Mouse (Mus musculus) liver, postnatal 0 days (tissue): Measurements from ENCODE around the gene Tmco1. TPM values are rescaled to one million over a fixed set of nuclear protein-coding genes. Genes with fewer than 3 reads are reported as not detected.

ENCODE experiments used
- ATAC-seq: fragments of 200-750 bp; cut with Nextera tagmentation; 2 replicates; pipeline ENCODE4 v1.8.0; 2017; ENCODE audit warnings: mild to moderate bottlenecking, moderate library complexity
- DNase-seq: peaks from one replicate; pipeline ENCODE4 v3.0.0-alpha.2; 2016
- H3K27ac ChIP-seq: fragments of 300-500 bp; sonication (generic); 2 replicates; pipeline ENCODE4 v1.5.1; 2014; ENCODE audit warnings: antibody characterized with exemption, moderate library complexity, mild to moderate bottlenecking, low read depth
- H3K27me3 ChIP-seq: fragments of 300-500 bp; sonication (generic); 2 replicates; pipeline ENCODE4 v1.6.1; 2014; ENCODE audit warnings: low read length, control low read depth, mixed read lengths; ENCODE audit not compliant: insufficient read depth
- H3K36me3 ChIP-seq: fragments of 300-500 bp; sonication (generic); replicated peaks from 2 replicates; pipeline ENCODE4 v1.6.1; 2014; ENCODE audit warnings: mild to moderate bottlenecking, control low read depth, low read length, moderate library complexity, mixed read lengths; ENCODE audit not compliant: insufficient read depth
- H3K4me1 ChIP-seq: fragments of 300-500 bp; sonication (generic); 2 replicates; pipeline ENCODE4 v1.6.1; 2014; ENCODE audit warnings: antibody characterized with exemption, mild to moderate bottlenecking, control low read depth; ENCODE audit not compliant: insufficient read depth
- H3K4me2 ChIP-seq: fragments of 300-500 bp; sonication (generic); 2 replicates; pipeline ENCODE4 v1.6.1; 2014; ENCODE audit warnings: low read depth, mild to moderate bottlenecking, low read length, moderate library complexity, mixed read lengths
- H3K4me3 ChIP-seq: fragments of 300-500 bp; sonication (generic); 2 replicates; pipeline ENCODE4 v1.5.1; 2014; ENCODE audit warnings: low read depth, low read length
- H3K9ac ChIP-seq: fragments of 300-500 bp; sonication (generic); replicated peaks from 2 replicates; pipeline ENCODE4 v1.6.1; 2014; ENCODE audit warnings: mild to moderate bottlenecking, moderate library complexity
- H3K9me3 ChIP-seq: fragments of 300-500 bp; sonication (generic); 2 replicates; pipeline ENCODE4 v1.6.1; 2016; ENCODE audit warnings: mild to moderate bottlenecking, control low read depth, low read length, mixed read lengths
- CTCF ChIP-seq: sonication (generic); IDR thresholded peaks from 2 replicates; pipeline ENCODE4 v1.5.1; 2016; ENCODE audit warnings: antibody characterized with exemption, low read depth
- EP300 ChIP-seq: IDR thresholded peaks from 2 replicates; pipeline ENCODE4 v1.6.1; 2016; ENCODE audit warnings: antibody characterized with exemption, low read depth, mild to moderate bottlenecking
- WGBS: fragments of 180-500 bp; shearing (Covaris S2); extraction: QIAGEN DNeasy Blood & Tissue Kit; methylation state at CpG from one replicate; pipeline ENCODE4 v1.1.7; 2014; ENCODE audit not compliant: insufficient replicate concordance; 5-methylcytosine and 5-hydroxymethylcytosine counted together
- polyA plus RNA-seq: library from polyadenylated mRNA; unstranded; fragments of >200 nt; fragmentation: Nextera tagmentation; extraction: Ambion mirVana; gene quantifications from 2 replicates; pipeline ENCODE4 v1.2.1, GENCODE M21; 2015

Gene Tmco1
- polyA plus RNA-seq, 1 experiment from 2014 or later = 54.6 TPM

DNA sequence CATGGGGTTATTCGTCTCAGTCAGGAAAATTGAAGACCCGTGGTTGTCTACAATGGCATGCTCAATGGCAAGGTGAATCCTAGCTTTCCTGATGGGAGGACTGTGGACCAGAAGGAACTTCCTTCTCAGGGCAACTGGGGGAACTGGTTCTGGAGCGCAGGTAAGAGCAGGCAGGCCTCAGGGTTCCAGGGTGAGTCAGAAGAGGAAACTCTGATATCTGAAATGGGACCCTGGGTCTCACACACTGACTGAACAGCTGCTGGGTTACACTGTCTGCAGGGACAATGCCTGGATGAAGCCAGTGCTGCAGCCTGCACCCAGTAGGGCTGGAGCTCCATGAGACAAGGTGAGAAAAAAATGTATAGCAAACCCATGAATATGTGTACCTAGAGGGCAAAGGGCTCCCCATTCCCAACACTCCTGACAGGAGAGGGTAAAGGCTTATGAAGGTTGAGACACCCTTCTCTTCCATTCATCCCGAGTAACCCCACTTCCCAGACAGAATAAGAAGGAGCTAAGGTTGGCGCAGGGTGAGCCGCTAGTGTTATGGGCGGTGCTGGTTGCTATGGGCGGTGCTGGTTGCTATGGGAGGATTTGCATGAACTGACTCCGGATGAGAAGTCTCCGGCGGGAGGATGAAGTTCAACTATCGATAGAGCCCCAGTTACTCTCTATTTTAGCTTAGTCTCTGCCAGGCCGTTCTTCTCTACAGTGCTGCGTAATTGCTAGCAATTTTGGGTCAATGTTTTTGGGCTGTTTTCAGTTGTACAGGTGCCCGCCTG is 66.0 kb downstream of the Tmco1 start:
- H3K9ac ChIP-seq = peak overlapping the region; percentile 52
- peak overlapping the region; percentile 21 for H3K4me3 ChIP-seq
- H3K27ac ChIP-seq = peak overlapping the region; percentile 91
- 30% methylated on average over 15 of the region's 15 CpGs for WGBS
- peaks cover 16% of the 10 kb centered on the region for H3K4me1 ChIP-seq
- H3K4me2 ChIP-seq = peak overlapping the region; percentile 68
- ATAC-seq (peak; percentile 82), DNase-seq (peak; percentile 92)
- H3K36me3 ChIP-seq = peaks cover 36% of the 10 kb centered on the region
- H3K27me3 ChIP-seq = no peaks in the 10 kb centered on the region
- no peaks in the 10 kb centered on the region for H3K9me3 ChIP-seq
- TF ChIP-seq EP300 (no peak), CTCF (no peak)

DNA sequence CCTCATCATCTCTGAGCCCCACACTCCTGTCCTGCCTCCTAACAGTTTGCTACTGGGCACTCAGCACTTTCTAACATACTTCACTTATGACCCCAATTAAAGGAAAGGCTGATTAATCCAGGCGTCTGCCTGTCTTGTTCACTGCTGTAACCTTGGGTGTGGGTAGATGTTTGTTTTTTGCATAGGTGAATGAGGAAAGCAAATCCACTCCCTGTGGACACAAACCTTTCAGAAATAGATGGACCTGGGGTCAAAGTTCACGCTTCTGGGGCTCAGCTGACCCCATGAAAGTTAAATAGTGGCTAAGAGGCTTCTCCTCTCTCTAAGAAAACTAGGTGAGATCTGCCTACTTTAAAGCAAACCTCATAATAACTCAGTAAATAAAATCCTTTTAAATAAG is 66.8 kb downstream of the Tmco1 start:
- no peak for TF ChIP-seq CTCF
- TF ChIP-seq EP300 = 0 out of 2 replicates have a peak, but pooled peaks have one; percentile 23
- no peaks in the 10 kb centered on the region for H3K27me3 ChIP-seq
- peak overlapping the region; percentile 91 for H3K27ac ChIP-seq
- peak overlapping the region; percentile 68 for H3K4me2 ChIP-seq
- peak overlapping the region; percentile 52 for H3K9ac ChIP-seq
- peak; percentile 69 for ATAC-seq
- DNase-seq = no peak
- 56% methylated on average over 2 of the region's 2 CpGs for WGBS
- no peaks in the 10 kb centered on the region for H3K9me3 ChIP-seq
- H3K36me3 ChIP-seq = peaks cover 32% of the 10 kb centered on the region
- peak overlapping the region; percentile 21 for H3K4me3 ChIP-seq
- H3K4me1 ChIP-seq = peaks cover 17% of the 10 kb centered on the region

DNA sequence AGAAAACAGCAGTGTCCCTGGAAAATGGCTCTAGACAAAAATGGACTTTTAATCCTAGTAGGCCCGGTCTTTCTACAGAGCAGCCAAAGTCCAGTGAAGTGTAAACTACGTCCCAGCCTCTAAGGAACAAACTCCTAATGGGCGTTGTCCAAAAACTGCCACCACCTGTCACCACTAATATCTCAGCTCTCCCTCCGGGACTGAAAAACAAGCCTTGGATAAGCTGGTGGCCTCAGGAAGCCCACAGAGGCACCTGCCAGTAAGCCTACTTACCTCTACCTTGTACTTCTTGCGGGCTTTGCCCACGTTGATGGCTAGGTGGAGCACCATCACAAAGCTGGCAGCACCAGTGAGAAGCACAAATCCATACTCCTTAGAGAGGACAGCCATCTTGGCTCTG is 69.8 kb downstream of the Tmco1 start:
- peak; percentile 41 for ATAC-seq
- peaks cover 29% of the 10 kb centered on the region for H3K36me3 ChIP-seq

DNA sequence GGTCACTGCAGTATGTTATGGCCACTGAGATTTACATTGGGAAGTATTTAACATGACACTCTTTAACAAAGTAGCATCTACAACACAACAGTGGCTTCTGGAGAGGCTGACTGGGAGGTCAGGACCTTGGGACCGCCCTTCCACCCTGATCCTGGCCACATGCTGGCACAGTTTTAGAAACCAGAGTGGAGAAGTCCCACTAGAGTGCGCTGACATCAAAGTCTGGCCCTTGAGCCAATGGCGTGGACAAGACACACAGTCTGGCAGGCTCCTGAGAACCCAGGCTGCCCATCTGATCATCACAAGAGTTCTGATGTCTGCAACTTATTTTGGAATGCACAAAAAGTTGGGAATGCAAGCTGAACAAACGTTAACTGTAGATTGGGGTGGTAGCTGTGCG is 71.6 kb downstream of the Tmco1 start:
- Histone ChIP-seq H3K27ac (no peak overlapping the region), H3K36me3 (peaks cover 25% of the 10 kb centered on the region)
- WGBS = 77% methylated on average over 5 of the region's 5 CpGs

More for the DNA sequence above, 69.8 kb downstream of the Tmco1 start:
- Histone ChIP-seq H3K27me3 (no peaks in the 10 kb centered on the region), H3K9me3 (no peaks in the 10 kb centered on the region), H3K4me3 (no peak overlapping the region), H3K4me1 (peaks cover 34% of the 10 kb centered on the region), H3K9ac (no peak overlapping the region), H3K27ac (peak overlapping the region; percentile 79), H3K4me2 (0 out of 2 replicates have a peak overlapping the region, but pooled peaks have one; percentile 1)
- TF ChIP-seq EP300 (no peak), CTCF (no peak)
- no peak for DNase-seq
- WGBS = 70% methylated on average over 6 of the region's 6 CpGs

DNA sequence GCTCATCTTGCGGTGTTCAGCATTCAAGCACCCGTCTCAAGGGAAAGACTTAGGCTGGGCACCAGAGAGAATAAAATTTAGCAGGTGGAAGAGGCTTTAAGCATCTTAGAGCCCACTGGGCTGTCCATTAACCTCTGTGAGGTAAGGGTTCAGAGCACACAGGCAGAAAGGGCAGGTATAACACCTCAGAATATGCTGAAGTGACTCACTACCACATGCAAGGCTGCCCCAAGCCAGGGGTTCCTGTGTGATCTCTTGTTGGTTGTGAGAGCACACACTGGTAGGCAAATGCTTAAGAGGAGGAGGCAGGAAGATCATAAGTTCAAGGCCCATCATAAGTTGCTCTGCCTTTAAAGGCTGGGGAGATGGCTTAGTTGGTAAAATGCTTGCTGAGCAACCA is 72.0 kb downstream of the Tmco1 start:
- WGBS = 92% methylated on average over 2 of the region's 2 CpGs
- Histone ChIP-seq H3K4me1 (peaks cover 39% of the 10 kb centered on the region), H3K36me3 (peaks cover 22% of the 10 kb centered on the region; the same call in 1 of the 2 replicates), H3K9me3 (no peaks in the 10 kb centered on the region), H3K4me2 (no peak overlapping the region), H3K4me3 (no peak overlapping the region), H3K27me3 (no peaks in the 10 kb centered on the region), H3K9ac (no peak overlapping the region), H3K27ac (no peak overlapping the region)
- DNase-seq = no peak
- no peak for ATAC-seq
- TF ChIP-seq CTCF (no peak), EP300 (no peak)

More for the DNA sequence above, 71.6 kb downstream of the Tmco1 start:
- Histone ChIP-seq H3K4me3 (no peak overlapping the region), H3K9me3 (no peaks in the 10 kb centered on the region), H3K27me3 (no peaks in the 10 kb centered on the region), H3K4me2 (no peak overlapping the region), H3K4me1 (peaks cover 37% of the 10 kb centered on the region), H3K9ac (no peak overlapping the region)
- DNase-seq (no peak), ATAC-seq (no peak)
- TF ChIP-seq CTCF (0 out of 2 replicates have a peak, but pooled peaks have one; percentile 15), EP300 (no peak)
